Mouse (Mus musculus): ENCODE data around the gene Srsf6. TPM values are rescaled to one million over a fixed set of nuclear protein-coding genes. Genes with fewer than 3 reads are reported as not detected.

Srsf6 gene
- polyA plus RNA-seq, 1 experiment, result 46.1 TPM

GRCm38 (mm10) chr2:162922183-162922582 is 9.1 kb upstream of the Srsf6 start:
- H3K4me1 ChIP-seq (ENCODE audit: control insufficient read depth, insufficient read depth, insufficient read length, low read length), result peaks cover 3% of the 10 kb centered on the region; the same call in 1 of the 2 replicates
- WGBS, result 8% methylated on average over 6 of the region's 6 CpGs
- H3K36me3 ChIP-seq (ENCODE audit: control insufficient read depth, insufficient read depth, low read length), result no peaks in the 10 kb centered on the region
- no peaks in the 10 kb centered on the region for H3K27me3 ChIP-seq (ENCODE audit: control insufficient read depth, insufficient read depth, low read length)
- H3K27ac ChIP-seq (ENCODE audit: insufficient read depth, low read depth, low read length), result no peak overlapping the region
- TF ChIP-seq CTCF (IDR thresholded peaks at IDR 0.05; ENCODE audit: extremely low read depth, insufficient read length, insufficient replicate concordance, low read depth, low read length) (no peak), POLR2A (IDR thresholded peaks at IDR 0.05; ENCODE audit: low read depth, low read length) (no peak)
- H3K4me3 ChIP-seq (ENCODE audit: low read depth, low read length), result no peak overlapping the region

DNA sequence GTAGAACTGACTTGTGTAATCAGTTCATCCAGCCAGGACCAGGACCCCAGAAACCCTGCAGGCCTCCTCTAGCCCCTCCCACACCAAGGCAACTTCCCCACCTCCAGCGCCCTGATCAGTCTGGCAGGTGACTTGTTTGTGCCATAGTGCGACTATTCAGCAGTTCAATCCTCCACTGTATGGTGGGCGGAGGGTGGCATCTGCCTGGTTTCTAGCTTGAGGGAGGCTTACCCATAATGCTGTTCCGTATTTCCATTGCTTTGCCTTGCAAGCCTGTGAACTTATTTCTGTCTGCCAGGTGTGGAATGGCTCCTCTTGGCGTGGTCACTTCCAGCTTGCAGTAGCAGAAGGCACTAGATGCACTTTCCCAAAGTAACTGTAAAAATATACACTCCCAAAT is 8.5 kb upstream of the Srsf6 start:
- H3K4me3 ChIP-seq (ENCODE audit: low read depth, low read length), result no peak overlapping the region
- peaks cover 3% of the 10 kb centered on the region; the same call in 1 of the 2 replicates for H3K4me1 ChIP-seq (ENCODE audit: control insufficient read depth, insufficient read depth, insufficient read length, low read length)
- H3K36me3 ChIP-seq (ENCODE audit: control insufficient read depth, insufficient read depth, low read length), result no peaks in the 10 kb centered on the region
- no peak for TF ChIP-seq POLR2A (IDR thresholded peaks at IDR 0.05; ENCODE audit: low read depth, low read length)
- no peak for TF ChIP-seq CTCF (IDR thresholded peaks at IDR 0.05; ENCODE audit: extremely low read depth, insufficient read length, insufficient replicate concordance, low read depth, low read length)
- no peaks in the 10 kb centered on the region for H3K27me3 ChIP-seq (ENCODE audit: control insufficient read depth, insufficient read depth, low read length)
- no peak overlapping the region for H3K27ac ChIP-seq (ENCODE audit: insufficient read depth, low read depth, low read length)
- 81% methylated on average over 5 of the region's 5 CpGs for WGBS

- TF ChIP-seq POLR2A (IDR thresholded peaks at IDR 0.05; ENCODE audit: low read depth, low read length), result no peak
- no peak for TF ChIP-seq CTCF (IDR thresholded peaks at IDR 0.05; ENCODE audit: extremely low read depth, insufficient read length, insufficient replicate concordance, low read depth, low read length)
These were observed 7.2 kb upstream of the Srsf6 start for GRCm38 (mm10) chr2:162924126-162924525.

GRCm38 (mm10) chr2:162927918-162928585 is 3.3 kb upstream of the Srsf6 start:
- H3K36me3 ChIP-seq (ENCODE audit: control insufficient read depth, insufficient read depth, low read length), result peaks cover 2% of the 10 kb centered on the region; the same call in 1 of the 2 replicates
- no peak overlapping the region for H3K27ac ChIP-seq (ENCODE audit: insufficient read depth, low read depth, low read length)
- no peak for TF ChIP-seq POLR2A (IDR thresholded peaks at IDR 0.05; ENCODE audit: low read depth, low read length)
- no peak for TF ChIP-seq CTCF (IDR thresholded peaks at IDR 0.05; ENCODE audit: extremely low read depth, insufficient read length, insufficient replicate concordance, low read depth, low read length)
- H3K27me3 ChIP-seq (ENCODE audit: control insufficient read depth, insufficient read depth, low read length), result no peaks in the 10 kb centered on the region
- H3K4me1 ChIP-seq (ENCODE audit: control insufficient read depth, insufficient read depth, insufficient read length, low read length), result peaks cover 4% of the 10 kb centered on the region; the same call in 1 of the 2 replicates
- 72% methylated on average over 3 of the region's 3 CpGs for WGBS
- no peak overlapping the region for H3K4me3 ChIP-seq (ENCODE audit: low read depth, low read length)

More at GRCm38 (mm10) chr2:162924126-162924525, 7.2 kb upstream of the Srsf6 start:
- H3K4me1 ChIP-seq (ENCODE audit: control insufficient read depth, insufficient read depth, insufficient read length, low read length), result peaks cover 3% of the 10 kb centered on the region; the same call in 1 of the 2 replicates
- H3K36me3 ChIP-seq (ENCODE audit: control insufficient read depth, insufficient read depth, low read length), result no peaks in the 10 kb centered on the region
- H3K27me3 ChIP-seq (ENCODE audit: control insufficient read depth, insufficient read depth, low read length), result no peaks in the 10 kb centered on the region
- WGBS, result 78% methylated on average over 5 of the region's 5 CpGs
- H3K27ac ChIP-seq (ENCODE audit: insufficient read depth, low read depth, low read length), result no peak overlapping the region
- no peak overlapping the region for H3K4me3 ChIP-seq (ENCODE audit: low read depth, low read length)

- Histone ChIP-seq H3K27me3 (ENCODE audit: control insufficient read depth, insufficient read depth, low read length) (no peaks in the 10 kb centered on the region), H3K4me3 (ENCODE audit: low read depth, low read length) (no peak overlapping the region), H3K27ac (ENCODE audit: insufficient read depth, low read depth, low read length) (no peak overlapping the region), H3K36me3 (ENCODE audit: control insufficient read depth, insufficient read depth, low read length) (peaks cover 17% of the 10 kb centered on the region), H3K4me1 (ENCODE audit: control insufficient read depth, insufficient read depth, insufficient read length, low read length) (peaks cover 6% of the 10 kb centered on the region; the same call in 1 of the 2 replicates)
- no peak for TF ChIP-seq CTCF (IDR thresholded peaks at IDR 0.05; ENCODE audit: extremely low read depth, insufficient read length, insufficient replicate concordance, low read depth, low read length)
- no peak for TF ChIP-seq POLR2A (IDR thresholded peaks at IDR 0.05; ENCODE audit: low read depth, low read length)
- 61% methylated on average over 3 of the region's 3 CpGs for WGBS
These were observed 1.6 kb upstream of the Srsf6 start for GRCm38 (mm10) chr2:162929704-162930103.

- H3K36me3 ChIP-seq (ENCODE audit: control insufficient read depth, insufficient read depth, low read length), result peaks cover 19% of the 10 kb centered on the region
- TF ChIP-seq CTCF (IDR thresholded peaks at IDR 0.05; ENCODE audit: extremely low read depth, insufficient read length, insufficient replicate concordance, low read depth, low read length) (no peak), POLR2A (IDR thresholded peaks at IDR 0.05; ENCODE audit: low read depth, low read length) (no peak)
- H3K4me1 ChIP-seq (ENCODE audit: control insufficient read depth, insufficient read depth, insufficient read length, low read length), result peaks cover 6% of the 10 kb centered on the region; the same call in 1 of the 2 replicates
- peak overlapping the region; percentile 90 for H3K4me3 ChIP-seq (ENCODE audit: low read depth, low read length)
- 1% methylated on average over 18 of the region's 18 CpGs for WGBS
- H3K27me3 ChIP-seq (ENCODE audit: control insufficient read depth, insufficient read depth, low read length), result no peaks in the 10 kb centered on the region
- H3K27ac ChIP-seq (ENCODE audit: insufficient read depth, low read depth, low read length), result peak overlapping the region; percentile 54; the same call in 1 of the 2 replicates
These were observed 709 bp upstream of the Srsf6 start for GRCm38 (mm10) chr2:162930516-162931122.
